In genomic region chr3:78405760-78406467, GRCm38 (mm10) we compare ENCODE assay signal across 14 mouse cellular contexts.
DNase-seq lines count a peak whose midpoint lies in the region; ATAC-seq and TF ChIP-seq lines count a peak whose summit lies in the region.
"Had no signal": no experiment of that assay in that cellular context is flagged by ENCODE, and none has a peak within 500 bp of the region (broad histone marks: within the 10 kb centered on the region; RNA-seq: fewer than 3 reads in every experiment).

No protein-coding gene starts in this region.

- H3K9me3 ChIP-seq in forebrain, embryonic 16.5 days (ENCODE audit: control insufficient read depth, low read length): no peaks in the 10 kb centered on the region
- no peaks in the 10 kb centered on the region for H3K9me3 ChIP-seq in forebrain, embryonic 12.5 days
- H3K9me3 ChIP-seq in kidney, embryonic 14.5 days (ENCODE audit: control insufficient read depth, low read length): no peaks in the 10 kb centered on the region

- H3K4me3 ChIP-seq in forebrain, embryonic 16.5 days (replicated peaks; ENCODE audit: low read length): no peak overlapping the region
- H3K4me3 ChIP-seq in forebrain, embryonic 12.5 days (replicated peaks): no peak overlapping the region
- no peak overlapping the region for H3K4me3 ChIP-seq in kidney, embryonic 14.5 days (ENCODE audit: low read length)

- H3K4me2 ChIP-seq in forebrain, embryonic 16.5 days (ENCODE audit: low read length): no peak overlapping the region; the same call in 1 of the 2 replicates
- H3K4me2 ChIP-seq in forebrain, embryonic 12.5 days: no peak overlapping the region
- H3K4me2 ChIP-seq in kidney, embryonic 14.5 days (replicated peaks; ENCODE audit: low read depth, low read length): no peak overlapping the region

- no peak overlapping the region for H3K27ac ChIP-seq in forebrain, embryonic 16.5 days (ENCODE audit: low read length)
- no peak overlapping the region for H3K27ac ChIP-seq in forebrain, embryonic 12.5 days
- H3K27ac ChIP-seq in kidney, embryonic 14.5 days (ENCODE audit: low read depth, low read length): no peak overlapping the region
- H3K27ac ChIP-seq: macrophage had no signal

- peak; percentile 36; the same call in 1 of the 2 replicates for ATAC-seq in forebrain, embryonic 16.5 days
- no peak for ATAC-seq in forebrain, embryonic 12.5 days (ENCODE audit: low FRiP score)
- ATAC-seq in kidney, embryonic 14.5 days (ENCODE audit: low FRiP score, low TSS enrichment): peak; percentile 84; the same call in 1 of the 2 replicates
- ATAC-seq: inflammation-experienced regulatory T-cells, adult 6 months had no signal

- no peak for TF ChIP-seq CTCF in brain, embryonic 14.5 days (IDR thresholded peaks at IDR 0.05; ENCODE audit: borderline replicate concordance, extremely low read depth, insufficient read depth, insufficient read length)

- no peaks in the 10 kb centered on the region for H3K36me3 ChIP-seq in forebrain, embryonic 16.5 days (ENCODE audit: control insufficient read depth, insufficient read depth)
- no peaks in the 10 kb centered on the region for H3K36me3 ChIP-seq in forebrain, embryonic 12.5 days (replicated peaks)
- no peaks in the 10 kb centered on the region for H3K36me3 ChIP-seq in kidney, embryonic 14.5 days (ENCODE audit: control insufficient read depth, insufficient read depth, low read length)

- 47% methylated on average over 6 of the region's 6 CpGs for whole genome bisulfite sequencing in forebrain, embryonic 16.5 days
- 74% methylated on average over 6 of the region's 6 CpGs for WGBS in forebrain, embryonic 12.5 days
- 11% methylated on average over 6 of the region's 6 CpGs for WGBS in kidney, embryonic 14.5 days

- no peaks in the 10 kb centered on the region for H3K27me3 ChIP-seq in forebrain, embryonic 16.5 days (replicated peaks; ENCODE audit: control insufficient read depth, insufficient read depth, low read length)
- no peaks in the 10 kb centered on the region for H3K27me3 ChIP-seq in forebrain, embryonic 12.5 days
- no peaks in the 10 kb centered on the region for H3K27me3 ChIP-seq in kidney, embryonic 14.5 days (ENCODE audit: control insufficient read depth, insufficient read depth, low read length)

- TF ChIP-seq POLR2A in brain, embryonic 14.5 days (IDR thresholded peaks at IDR 0.05; ENCODE audit: borderline replicate concordance, extremely low read depth, insufficient read depth, insufficient read length, poor library complexity, severe bottlenecking): no peak

- no peak overlapping the region for H3K9ac ChIP-seq in forebrain, embryonic 16.5 days (replicated peaks; ENCODE audit: low read depth, low read length)
- no peak overlapping the region for H3K9ac ChIP-seq in forebrain, embryonic 12.5 days
- H3K9ac ChIP-seq in kidney, embryonic 14.5 days (ENCODE audit: low read depth, low read length): no peak overlapping the region

- H3K4me1 ChIP-seq in forebrain, embryonic 16.5 days (replicated peaks; ENCODE audit: control insufficient read depth, insufficient read depth, low read length): peaks cover 4% of the 10 kb centered on the region; the same call in 1 of the 2 replicates
- peaks cover 3% of the 10 kb centered on the region; the same call in 1 of the 2 replicates for H3K4me1 ChIP-seq in forebrain, embryonic 12.5 days
- no peaks in the 10 kb centered on the region for H3K4me1 ChIP-seq in kidney, embryonic 14.5 days (ENCODE audit: control insufficient read depth, insufficient read depth, low read length)

- no peak for DNase-seq in kidney, adult 11 months
- DNase-seq in brain, embryonic 14.5 days (ENCODE audit: low read depth): peak; percentile 65
- peak; percentile 23 for DNase-seq in lung, postnatal 25 days (ENCODE audit: low spot score)
- DNase-seq in thymus, postnatal 0 days (ENCODE audit: low spot score): no peak
- DNase-seq: B cell, adult 2 months; cerebellum, adult 2 months; liver; midbrain, embryonic 14.5 days; thymus, postnatal 36 days had no signal

Comparison
In these comparisons a context has a peak if more than half of its experiments do, and no peak if none do; other contexts are left out.
1. DNase-seq: peak in brain, embryonic 14.5 days (single experiment) and lung, postnatal 25 days (single experiment); none in kidney, adult 11 months (single experiment) and thymus, postnatal 0 days (single experiment).